Mouse (Mus musculus) spleen, adult 2 months (tissue): Measurements from ENCODE around the gene Esrra. TPM values are rescaled to one million over a fixed set of nuclear protein-coding genes. Genes with fewer than 3 reads are reported as not detected.

Experiments used
- DNase-seq, 2 experiments: peaks; one replicate each; pipeline versions ENCODE4 v3.0.0 to v3.0.0-alpha.2; 2012 to 2021; ENCODE audit warnings: low spot score in 2 of 2, low read depth in 1 of 2
- H3K27ac ChIP-seq: fragments of 200-500 bp; 2 replicates; pipeline ENCODE4 v1.5.1; 2012; ENCODE audit warnings: low read length, inconsistent platforms; ENCODE audit not compliant: insufficient read depth
- H3K27me3 ChIP-seq: fragments of 200-500 bp; 2 replicates; pipeline ENCODE4 v1.6.1; 2012; ENCODE audit warnings: mild to moderate bottlenecking, moderate library complexity, low read length, inconsistent platforms; ENCODE audit not compliant: control insufficient read depth, insufficient read depth
- H3K36me3 ChIP-seq: fragments of 200-500 bp; 2 replicates; pipeline ENCODE4 v1.6.1; 2012; ENCODE audit warnings: mild to moderate bottlenecking, low read length, inconsistent platforms; ENCODE audit not compliant: control insufficient read depth, insufficient read depth
- H3K4me1 ChIP-seq: fragments of 200-500 bp; 2 replicates; pipeline ENCODE4 v1.6.1; 2011; ENCODE audit warnings: inconsistent platforms; ENCODE audit not compliant: control insufficient read depth, insufficient read depth, insufficient read length
- H3K4me3 ChIP-seq: fragments of 200-500 bp; 2 replicates; pipeline ENCODE4 v1.5.1; 2011; ENCODE audit warnings: mild to moderate bottlenecking, inconsistent platforms; ENCODE audit not compliant: insufficient read depth, insufficient read length; ENCODE audit errors: extremely low read depth
- CTCF ChIP-seq: fragments of 200-500 bp; IDR thresholded peaks from 2 replicates; pipeline ENCODE4 v1.5.1; 2011; ENCODE audit warnings: mild to moderate bottlenecking, inconsistent platforms; ENCODE audit not compliant: insufficient read depth, insufficient read length, insufficient replicate concordance; ENCODE audit errors: extremely low read depth
- POLR2A ChIP-seq: fragments of 200-500 bp; IDR thresholded peaks from 2 replicates; pipeline ENCODE4 v1.6.1; 2011; ENCODE audit warnings: low read depth, low read length, inconsistent platforms
- WGBS: fragments of 180-500 bp; shearing (Covaris S2); methylation state at CpG from one replicate; pipeline ENCODE4 v1.1.7; 2018; 5-methylcytosine and 5-hydroxymethylcytosine counted together
- polyA plus RNA-seq: library from polyadenylated mRNA; depleted of rRNA; stranded (reverse); fragments of >200 nt; gene quantifications from 2 replicates; pipeline ENCODE4 v1.2.3, GENCODE M21; 2012; rRNA removed

Esrra gene
- polyA plus RNA-seq, 1 experiment, result 48.4 TPM

DNA sequence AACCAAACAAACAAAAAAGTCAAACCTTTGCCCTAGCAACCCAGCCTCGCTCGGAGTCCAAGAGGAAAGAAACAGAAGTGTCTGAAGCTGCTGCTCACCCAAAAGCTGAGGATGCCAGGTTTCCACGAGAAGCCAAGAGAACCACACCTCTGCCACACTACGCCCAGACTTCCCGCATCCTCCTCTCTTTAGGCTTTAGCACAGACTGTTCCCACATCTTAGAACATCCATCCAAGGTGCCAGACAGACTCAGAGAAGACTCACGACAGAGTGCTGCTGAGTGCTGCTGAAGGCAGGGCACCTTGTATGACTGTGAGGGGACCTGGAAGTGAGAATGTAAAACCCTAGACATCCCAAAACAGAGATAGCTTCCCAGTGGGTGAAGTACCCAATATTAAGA is 45.8 kb downstream of the Esrra start:
- 87% methylated on average over 6 of the region's 6 CpGs for WGBS
- Histone ChIP-seq H3K4me1 (peaks cover 17% of the 10 kb centered on the region; the same call in 1 of the 2 replicates), H3K4me3 (no peak overlapping the region), H3K27me3 (no peaks in the 10 kb centered on the region), H3K27ac (no peak overlapping the region), H3K36me3 (no peaks in the 10 kb centered on the region)
- TF ChIP-seq CTCF (no peak), POLR2A (no peak)
- DNase-seq, result no peak

DNA sequence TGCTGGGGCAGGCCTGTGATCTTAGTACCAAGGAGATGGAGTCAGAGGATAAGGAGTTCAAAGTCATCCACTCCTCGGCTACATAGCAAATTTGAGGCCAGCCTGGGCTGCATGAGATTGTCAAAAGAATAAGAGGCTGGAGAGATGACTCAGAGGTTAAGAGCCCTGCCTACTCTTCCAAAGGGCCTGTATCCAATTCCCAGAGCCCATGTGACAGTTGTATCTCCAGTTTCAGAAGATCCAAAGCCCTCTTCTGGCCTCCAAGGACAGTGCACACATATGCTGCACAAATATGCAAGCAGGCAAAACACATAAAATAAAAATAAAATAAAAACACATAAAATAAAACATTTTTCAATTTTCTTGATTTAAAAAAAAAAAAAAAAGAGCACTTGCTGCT is 47.4 kb downstream of the Esrra start:
- 87% methylated on average over 1 of the region's 1 CpGs for WGBS

DNA sequence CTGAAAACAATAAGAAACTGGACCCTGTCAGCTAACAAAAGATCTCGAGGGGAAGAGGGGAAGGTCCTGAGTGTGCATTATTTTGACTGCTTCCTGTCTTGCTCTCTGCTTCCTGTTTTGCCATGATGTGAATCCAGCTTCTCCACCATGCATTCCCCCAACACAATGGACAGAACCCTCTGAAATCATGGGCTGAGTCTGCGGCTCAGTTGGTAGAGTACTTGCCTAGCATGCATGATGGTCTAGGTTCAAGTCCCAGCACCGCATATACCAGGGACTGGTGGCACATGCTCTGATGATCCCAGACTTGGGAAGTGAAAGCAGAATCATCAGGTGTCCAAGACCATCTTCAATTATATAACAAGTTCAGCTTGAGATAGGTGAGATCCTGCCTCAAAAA is 48.9 kb downstream of the Esrra start:
- Histone ChIP-seq H3K27me3 (no peaks in the 10 kb centered on the region), H3K36me3 (no peaks in the 10 kb centered on the region), H3K27ac (no peak overlapping the region), H3K4me1 (peaks cover 19% of the 10 kb centered on the region; the same call in 1 of the 2 replicates), H3K4me3 (no peak overlapping the region)
- DNase-seq, result no peak
- no peak for TF ChIP-seq CTCF
- no peak for TF ChIP-seq POLR2A
- 39% methylated on average over 3 of the region's 3 CpGs for WGBS

More for the DNA sequence above, 47.4 kb downstream of the Esrra start:
- TF ChIP-seq POLR2A, result no peak
- no peak for TF ChIP-seq CTCF
- no peak for DNase-seq
- Histone ChIP-seq H3K27ac (no peak overlapping the region), H3K4me1 (peaks cover 19% of the 10 kb centered on the region; the same call in 1 of the 2 replicates), H3K4me3 (no peak overlapping the region), H3K27me3 (no peaks in the 10 kb centered on the region), H3K36me3 (no peaks in the 10 kb centered on the region)

DNA sequence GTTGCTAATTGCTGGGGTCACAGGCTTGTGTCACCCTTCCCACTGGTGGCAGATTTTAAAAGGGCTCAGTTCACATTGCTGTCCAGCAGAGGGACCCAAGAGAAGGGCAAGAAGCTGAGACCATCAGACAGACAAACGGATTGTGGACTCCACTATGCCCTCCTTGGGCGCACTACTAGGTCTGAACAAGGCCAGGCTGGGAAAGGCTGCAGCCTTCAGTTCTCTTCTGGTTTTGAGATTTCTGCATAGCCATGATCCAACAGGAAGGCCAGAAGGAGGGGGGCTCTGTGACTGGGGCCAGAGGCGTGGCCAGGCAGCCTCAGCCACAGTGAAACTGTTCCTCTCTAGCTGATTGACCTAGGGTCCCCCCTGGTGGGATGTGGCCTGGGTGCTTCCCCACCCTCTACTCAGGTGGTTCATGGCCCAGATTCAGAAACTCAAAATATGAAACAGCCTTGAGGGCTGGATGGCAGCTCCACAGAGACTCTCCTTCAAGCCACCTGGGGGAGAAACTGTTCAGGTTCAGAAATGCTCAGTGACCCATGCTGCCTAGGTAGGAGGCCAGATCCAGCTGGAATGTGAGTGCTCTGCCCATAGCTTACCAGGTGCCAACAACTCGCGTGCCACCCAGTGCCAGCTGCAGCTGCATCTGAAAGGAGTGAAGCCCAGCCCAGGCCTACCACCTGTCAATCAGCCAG is 49.9 kb downstream of the Esrra start:
- H3K27me3 ChIP-seq, result no peaks in the 10 kb centered on the region
- TF ChIP-seq CTCF (peak; percentile 59; the same call in 1 of the 2 replicates), POLR2A (no peak)
- no peaks in the 10 kb centered on the region for H3K36me3 ChIP-seq
- peaks cover 19% of the 10 kb centered on the region; the same call in 1 of the 2 replicates for H3K4me1 ChIP-seq
- no peak overlapping the region for H3K4me3 ChIP-seq
- DNase-seq, result peak; percentile 45 to 50
- 30% methylated on average over 5 of the region's 5 CpGs for WGBS
- peak overlapping the region; percentile 28 for H3K27ac ChIP-seq

DNA sequence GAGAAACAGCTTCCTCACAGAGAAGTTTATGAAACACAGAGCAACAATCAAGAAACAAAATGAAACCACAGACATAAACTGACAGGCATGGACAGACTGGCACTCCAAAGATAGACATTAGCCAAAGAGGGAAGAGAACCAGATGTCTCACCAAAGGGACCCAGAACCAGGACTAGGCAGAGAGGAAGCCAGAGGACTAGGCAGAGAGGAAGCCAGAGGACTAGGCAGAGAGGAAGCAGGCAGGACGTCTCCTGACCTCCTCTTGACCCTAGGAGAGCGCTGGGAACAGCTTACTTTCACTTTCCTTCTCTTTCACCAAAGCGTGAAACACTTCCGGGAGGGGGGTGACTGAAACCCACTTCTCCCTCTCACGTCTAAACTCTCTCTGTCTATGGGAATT is 52.3 kb downstream of the Esrra start:
- Histone ChIP-seq H3K27me3 (no peaks in the 10 kb centered on the region), H3K27ac (peak overlapping the region; percentile 69), H3K4me3 (peak overlapping the region; percentile 51), H3K4me1 (peaks cover 19% of the 10 kb centered on the region; the same call in 1 of the 2 replicates), H3K36me3 (no peaks in the 10 kb centered on the region)
- TF ChIP-seq POLR2A, result no peak
- no peak for TF ChIP-seq CTCF
- 1% methylated on average over 5 of the region's 5 CpGs for WGBS
- peak; percentile 49 to 59 for DNase-seq

DNA sequence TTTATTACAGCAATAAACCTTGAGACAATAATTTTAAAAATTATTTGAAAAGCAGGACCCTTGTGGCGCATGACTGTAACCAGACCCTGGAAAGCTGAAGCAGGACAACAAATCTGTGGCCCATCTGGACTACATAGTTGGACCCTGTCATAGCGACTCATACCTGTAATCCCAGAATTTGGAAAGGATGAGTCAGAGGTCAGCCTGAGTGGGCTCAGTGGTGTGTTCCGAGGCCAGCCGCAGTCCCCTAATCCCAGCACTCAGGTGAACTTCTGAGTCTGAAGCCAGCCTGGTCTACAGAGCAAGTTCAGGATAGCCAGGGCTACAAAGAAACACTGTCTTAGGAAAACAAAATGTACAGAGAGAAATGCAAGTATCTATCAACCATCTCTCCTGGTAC is 60.2 kb downstream of the Esrra start:
- DNase-seq, result no peak
- Histone ChIP-seq H3K4me3 (no peak overlapping the region), H3K27me3 (no peaks in the 10 kb centered on the region), H3K27ac (no peak overlapping the region), H3K4me1 (peaks cover 28% of the 10 kb centered on the region; the same call in 1 of the 2 replicates), H3K36me3 (no peaks in the 10 kb centered on the region)
- WGBS, result 96% methylated on average over 4 of the region's 4 CpGs
- no peak for TF ChIP-seq CTCF
- TF ChIP-seq POLR2A, result no peak

Other genes starting within 250 kb of the Esrra start
- 26.7 and 31.8 TPM in 2 replicates for gene Rps6ka4, start 81.2 kb downstream of the Esrra start, polyA plus RNA-seq
- 82.5 and 106 TPM in 2 replicates for gene Ccdc88b, start 63.6 kb downstream of the Esrra start, polyA plus RNA-seq
- 135 and 150 TPM in 2 replicates for gene Trmt112, start 12.1 kb downstream of the Esrra start, polyA plus RNA-seq
- 54.6 and 59.4 TPM in 2 replicates for gene Prdx5, start 11.7 kb downstream of the Esrra start, polyA plus RNA-seq
- 0.11 and 0.28 TPM in 2 replicates for gene Catsperz, start 3.6 kb upstream of the Esrra start, polyA plus RNA-seq
- gene Kcnk4, start 12.7 kb upstream of the Esrra start, polyA plus RNA-seq, result 0.04 and 0.11 TPM in 2 replicates
- gene Bad, start 20.0 kb upstream of the Esrra start, polyA plus RNA-seq, result 24.9 and 32.5 TPM in 2 replicates
- gene Gpr137, start 20.7 kb upstream of the Esrra start, polyA plus RNA-seq, result 54.6 and 61.7 TPM in 2 replicates
- gene Ppp1r14b, start 53.2 kb upstream of the Esrra start, polyA plus RNA-seq, result 69.0 and 82.5 TPM in 2 replicates
- 31.5 and 31.7 TPM in 2 replicates for gene Plcb3, start 54.7 kb upstream of the Esrra start, polyA plus RNA-seq
- gene Fkbp2, start 58.7 kb upstream of the Esrra start, polyA plus RNA-seq, result 22.1 and 26.2 TPM in 2 replicates
- 20.7 and 23.9 TPM in 2 replicates for gene Vegfb, start 65.8 kb upstream of the Esrra start, polyA plus RNA-seq
- gene Dnajc4, start 70.8 kb upstream of the Esrra start, polyA plus RNA-seq, result 24.1 and 25.3 TPM in 2 replicates
- 19.4 and 26.5 TPM in 2 replicates for gene Nudt22, start 74.3 kb upstream of the Esrra start, polyA plus RNA-seq
- gene Trpt1, start 74.3 kb upstream of the Esrra start, polyA plus RNA-seq, result 4.7 and 6.4 TPM in 2 replicates
- 194 and 240 TPM in 2 replicates for gene Fermt3, start 97.7 kb upstream of the Esrra start, polyA plus RNA-seq
- gene Stip1, start 118.2 kb upstream of the Esrra start, polyA plus RNA-seq, result 27.4 and 31.3 TPM in 2 replicates
- gene Macrod1, start 135.0 kb upstream of the Esrra start, polyA plus RNA-seq, result 13.4 and 17.9 TPM in 2 replicates
- 0.14 and 0.16 TPM in 2 replicates for gene Flrt1, start 183.9 kb upstream of the Esrra start, polyA plus RNA-seq